Mouse (Mus musculus): Measurements from ENCODE around the gene Ankrd2. TPM values are rescaled to one million over a fixed set of nuclear protein-coding genes. Genes with fewer than 3 reads are reported as not detected.
A peak's percentile ranks its signal among the peaks of the same experiment; 100 is the strongest.

The Ankrd2 gene
- total and polyA plus RNA-seq, 3 experiments: not detected

GRCm38 (mm10) chr19:42069241-42069525, 33.4 kb downstream of the Ankrd2 start:
- TF ChIP-seq MAFK (IDR thresholded peaks at IDR 0.05; ENCODE audit: borderline replicate concordance, low read depth, low read length): no peak
- TF ChIP-seq TBP (IDR thresholded peaks at IDR 0.05; ENCODE audit: low read depth, low read length): no peak
- TF ChIP-seq USF2 (IDR thresholded peaks at IDR 0.05; ENCODE audit: borderline replicate concordance in 1 of 2, insufficient read depth in 1 of 2, low read depth in 1 of 2, low read length in 2 of 2): no peak
- no peak for TF ChIP-seq MXI1 (IDR thresholded peaks at IDR 0.05; ENCODE audit: low read depth, low read length)
- no peak for TF ChIP-seq POLR2AphosphoS5 (IDR thresholded peaks at IDR 0.05; ENCODE audit: borderline replicate concordance, low read depth, low read length)
- no peak for TF ChIP-seq MYC (IDR thresholded peaks at IDR 0.05; ENCODE audit: low read depth, low read length)
- TF ChIP-seq TAL1 (IDR thresholded peaks at IDR 0.05; ENCODE audit: low read length): no peak
- TF ChIP-seq NRF1 (IDR thresholded peaks at IDR 0.05; ENCODE audit: insufficient read depth, low read depth, low read length, poor library complexity, severe bottlenecking): no peak
- TF ChIP-seq USF1 (IDR thresholded peaks at IDR 0.05; ENCODE audit: low read depth, low read length): no peak
- no peak for TF ChIP-seq CTCF (IDR thresholded peaks at IDR 0.05 in 2 of 3, conservative IDR thresholded peaks at IDR 0.05 in 1 of 3; ENCODE audit: control insufficient read depth in 1 of 3, insufficient read depth in 1 of 3, low read depth in 2 of 3, low read length in 3 of 3, poor library complexity in 1 of 3, severe bottlenecking in 1 of 3)
- no peak for TF ChIP-seq MEF2A (IDR thresholded peaks at IDR 0.05; ENCODE audit: extremely low read depth, insufficient replicate concordance, low read depth, low read length, poor library complexity, severe bottlenecking)
- no peak for TF ChIP-seq RCOR1 (IDR thresholded peaks at IDR 0.05; ENCODE audit: low read depth, low read length)
- TF ChIP-seq CHD1 (IDR thresholded peaks at IDR 0.05; ENCODE audit: low read depth, low read length): no peak
- TF ChIP-seq ZKSCAN1 (IDR thresholded peaks at IDR 0.05; ENCODE audit: low read depth, low read length): no peak
- no peak for TF ChIP-seq BHLHE40 (IDR thresholded peaks at IDR 0.05; ENCODE audit: borderline replicate concordance, low read depth, low read length)
- TF ChIP-seq ZMIZ1 (IDR thresholded peaks at IDR 0.05; ENCODE audit: low read depth, low read length): no peak
- no peak for TF ChIP-seq HCFC1 (IDR thresholded peaks at IDR 0.05; ENCODE audit: low read depth, low read length)
- TF ChIP-seq MYB (IDR thresholded peaks at IDR 0.05; ENCODE audit: low read depth, low read length): no peak
- no peak for TF ChIP-seq E2F4 (IDR thresholded peaks at IDR 0.05; ENCODE audit: borderline replicate concordance, low read depth, low read length)
- no peak for TF ChIP-seq SIN3A (IDR thresholded peaks at IDR 0.05; ENCODE audit: low read length)
- DNase-seq (ENCODE audit: low read depth, low spot score): no peak
- no peaks in the 10 kb centered on the region for H3K36me3 ChIP-seq (ENCODE audit: control insufficient read depth in 1 of 2, insufficient read depth in 2 of 2, low read length in 2 of 2)
- H3K27ac ChIP-seq (ENCODE audit: control insufficient read depth, low read depth, low read length): no peak overlapping the region
- H3K9ac ChIP-seq (ENCODE audit: control insufficient read depth, low read depth, low read length, poor library complexity, severe bottlenecking): no peak overlapping the region
- H3K9me3 ChIP-seq (replicated peaks; ENCODE audit: insufficient read depth, low read length): no peaks in the 10 kb centered on the region
- no peaks in the 10 kb centered on the region for H3K4me1 ChIP-seq (ENCODE audit: control insufficient read depth in 1 of 2, insufficient read depth in 2 of 2, low read length in 2 of 2)
- H3K27me3 ChIP-seq (ENCODE audit: control insufficient read depth in 1 of 2, insufficient read depth in 2 of 2, low read length in 2 of 2): peaks cover 19 to 29% of the 10 kb centered on the region in 2 experiments
- H3K79me2 ChIP-seq (ENCODE audit: control insufficient read depth, insufficient read depth, low read length, poor library complexity): no peaks in the 10 kb centered on the region
- H3K4me3 ChIP-seq (ENCODE audit: control insufficient read depth in 1 of 2, insufficient read depth in 1 of 2, low read depth in 2 of 2, low read length in 2 of 2): no peak overlapping the region

- Histone ChIP-seq H3K79me2 (ENCODE audit: control insufficient read depth, insufficient read depth, low read length, poor library complexity) (no peaks in the 10 kb centered on the region), H3K27me3 (ENCODE audit: control insufficient read depth in 1 of 2, insufficient read depth in 2 of 2, low read length in 2 of 2) (peaks cover 15 to 17% of the 10 kb centered on the region in 2 experiments), H3K36me3 (ENCODE audit: control insufficient read depth in 1 of 2, insufficient read depth in 2 of 2, low read length in 2 of 2) (no peaks in the 10 kb centered on the region), H3K27ac (ENCODE audit: control insufficient read depth, low read depth, low read length) (no peak overlapping the region), H3K4me1 (ENCODE audit: control insufficient read depth in 1 of 2, insufficient read depth in 2 of 2, low read length in 2 of 2) (no peaks in the 10 kb centered on the region), H3K9ac (ENCODE audit: control insufficient read depth, low read depth, low read length, poor library complexity, severe bottlenecking) (no peak overlapping the region), H3K4me3 (ENCODE audit: control insufficient read depth in 1 of 2, insufficient read depth in 1 of 2, low read depth in 2 of 2, low read length in 2 of 2) (no peak overlapping the region), H3K9me3 (replicated peaks; ENCODE audit: insufficient read depth, low read length) (no peaks in the 10 kb centered on the region)
- TF ChIP-seq POLR2AphosphoS2 (IDR thresholded peaks at IDR 0.05; ENCODE audit: low read length) (no peak), SMC3 (IDR thresholded peaks at IDR 0.05; ENCODE audit: low read depth, low read length) (peak; percentile 57), POLR2AphosphoS5 (IDR thresholded peaks at IDR 0.05; ENCODE audit: borderline replicate concordance, low read depth, low read length) (no peak), MAX (IDR thresholded peaks at IDR 0.05; ENCODE audit: low read length) (no peak), ZC3H11A (IDR thresholded peaks at IDR 0.05; ENCODE audit: low read depth, low read length) (peak; percentile 48; the same call in 1 of the 2 replicates), RAD21 (IDR thresholded peaks at IDR 0.05; ENCODE audit: low read depth, low read length) (peak; percentile 57), CTCF (IDR thresholded peaks at IDR 0.05 in 2 of 3, conservative IDR thresholded peaks at IDR 0.05 in 1 of 3; ENCODE audit: control insufficient read depth in 1 of 3, insufficient read depth in 1 of 3, low read depth in 2 of 3, low read length in 3 of 3, poor library complexity in 1 of 3, severe bottlenecking in 1 of 3) (peak in 2 of 3 experiments; percentile 54 to 56; a peak in 4 of 6 replicates), MYC (IDR thresholded peaks at IDR 0.05; ENCODE audit: low read depth, low read length) (no peak), E2F4 (IDR thresholded peaks at IDR 0.05; ENCODE audit: borderline replicate concordance, low read depth, low read length) (no peak), MAFK (IDR thresholded peaks at IDR 0.05; ENCODE audit: borderline replicate concordance, low read depth, low read length) (no peak)
- DNase-seq (ENCODE audit: low read depth, low spot score): peak; percentile 42
These were observed 35.4 kb downstream of the Ankrd2 start for GRCm38 (mm10) chr19:42071221-42071620.

Data from MEL (cell line).